Mouse (Mus musculus): ENCODE results near the gene Krt80. TPM values are rescaled to one million over a fixed set of nuclear protein-coding genes. Genes with fewer than 3 reads are reported as not detected.

The Krt80 gene
- polyA plus RNA-seq, 1 experiment from 2014 or later: 0.05 TPM

GRCm38 (mm10) chr15:101372131-101372977 is 2.4 kb upstream of the Krt80 start:
- H3K36me3 ChIP-seq (ENCODE audit: poor library complexity, severe bottlenecking): no peaks in the 10 kb centered on the region
- no peak overlapping the region for H3K4me3 ChIP-seq
- no peak for ATAC-seq
- H3K9ac ChIP-seq: no peak overlapping the region
- no peak overlapping the region for H3K27ac ChIP-seq
- H3K9me3 ChIP-seq (replicated peaks): no peaks in the 10 kb centered on the region
- 80% methylated on average over 7 of the region's 7 CpGs for WGBS
- H3K4me1 ChIP-seq: peaks cover 15% of the 10 kb centered on the region
- H3K4me2 ChIP-seq: no peak overlapping the region
- H3K27me3 ChIP-seq: no peaks in the 10 kb centered on the region

- WGBS: 82% methylated on average over 15 of the region's 15 CpGs
- no peaks in the 10 kb centered on the region for H3K36me3 ChIP-seq (ENCODE audit: poor library complexity, severe bottlenecking)
- no peak overlapping the region for H3K4me3 ChIP-seq
- no peak overlapping the region for H3K4me2 ChIP-seq
- peaks cover 15% of the 10 kb centered on the region for H3K4me1 ChIP-seq
- no peaks in the 10 kb centered on the region for H3K9me3 ChIP-seq (replicated peaks)
- H3K27me3 ChIP-seq: no peaks in the 10 kb centered on the region; the same call in 1 of the 2 replicates
- ATAC-seq: no peak
- no peak overlapping the region for H3K9ac ChIP-seq
- no peak overlapping the region for H3K27ac ChIP-seq
Measured at GRCm38 (mm10) chr15:101371141-101371985, 1.4 kb upstream of the Krt80 start.

GRCm38 (mm10) chr15:101369382-101370100 is 421 bp downstream of the Krt80 start:
- no peak for ATAC-seq
- H3K9ac ChIP-seq: no peak overlapping the region
- no peak overlapping the region for H3K27ac ChIP-seq
- WGBS: 39% methylated on average over 12 of the region's 12 CpGs
- H3K36me3 ChIP-seq (ENCODE audit: poor library complexity, severe bottlenecking): no peaks in the 10 kb centered on the region
- peaks cover 9% of the 10 kb centered on the region for H3K4me1 ChIP-seq
- no peak overlapping the region for H3K4me3 ChIP-seq
- no peaks in the 10 kb centered on the region; the same call in 1 of the 2 replicates for H3K27me3 ChIP-seq
- H3K4me2 ChIP-seq: no peak overlapping the region
- H3K9me3 ChIP-seq (replicated peaks): no peaks in the 10 kb centered on the region

- WGBS: 65% methylated on average over 11 of the region's 11 CpGs
- Histone ChIP-seq H3K27ac (no peak overlapping the region), H3K27me3 (no peaks in the 10 kb centered on the region; the same call in 1 of the 2 replicates), H3K36me3 (ENCODE audit: poor library complexity, severe bottlenecking) (no peaks in the 10 kb centered on the region), H3K4me3 (no peak overlapping the region), H3K9me3 (replicated peaks) (no peaks in the 10 kb centered on the region), H3K9ac (no peak overlapping the region), H3K4me1 (peaks cover 9% of the 10 kb centered on the region), H3K4me2 (no peak overlapping the region)
- ATAC-seq: no peak
Measured at GRCm38 (mm10) chr15:101368502-101369381, 1.2 kb downstream of the Krt80 start.

- Histone ChIP-seq H3K4me3 (no peak overlapping the region), H3K27me3 (no peaks in the 10 kb centered on the region; the same call in 1 of the 2 replicates), H3K36me3 (ENCODE audit: poor library complexity, severe bottlenecking) (no peaks in the 10 kb centered on the region), H3K4me2 (no peak overlapping the region), H3K9ac (no peak overlapping the region), H3K27ac (no peak overlapping the region), H3K9me3 (replicated peaks) (no peaks in the 10 kb centered on the region), H3K4me1 (peaks cover 9% of the 10 kb centered on the region)
- no peak for ATAC-seq
- WGBS: 81% methylated on average over 6 of the region's 6 CpGs
Measured at GRCm38 (mm10) chr15:101368015-101368414, 1.9 kb downstream of the Krt80 start.

GRCm38 (mm10) chr15:101367497-101367896 is 2.5 kb downstream of the Krt80 start:
- Histone ChIP-seq H3K27ac (no peak overlapping the region), H3K9me3 (replicated peaks) (no peaks in the 10 kb centered on the region), H3K4me1 (peaks cover 9% of the 10 kb centered on the region), H3K36me3 (ENCODE audit: poor library complexity, severe bottlenecking) (no peaks in the 10 kb centered on the region), H3K4me2 (no peak overlapping the region), H3K4me3 (no peak overlapping the region), H3K9ac (no peak overlapping the region), H3K27me3 (no peaks in the 10 kb centered on the region; the same call in 1 of the 2 replicates)
- 75% methylated on average over 8 of the region's 8 CpGs for WGBS
- ATAC-seq: no peak

GRCm38 (mm10) chr15:101366926-101367325 is 3.0 kb downstream of the Krt80 start:
- ATAC-seq: no peak
- Histone ChIP-seq H3K27ac (no peak overlapping the region), H3K9me3 (replicated peaks) (no peaks in the 10 kb centered on the region), H3K36me3 (ENCODE audit: poor library complexity, severe bottlenecking) (no peaks in the 10 kb centered on the region), H3K9ac (no peak overlapping the region), H3K4me2 (no peak overlapping the region), H3K4me1 (peaks cover 9% of the 10 kb centered on the region), H3K4me3 (no peak overlapping the region), H3K27me3 (no peaks in the 10 kb centered on the region; the same call in 1 of the 2 replicates)
- WGBS: 47% methylated on average over 2 of the region's 2 CpGs

GRCm38 (mm10) chr15:101366482-101366881 is 3.5 kb downstream of the Krt80 start:
- Histone ChIP-seq H3K4me2 (no peak overlapping the region), H3K9me3 (replicated peaks) (no peaks in the 10 kb centered on the region), H3K4me1 (peaks cover 9% of the 10 kb centered on the region), H3K9ac (no peak overlapping the region), H3K27me3 (no peaks in the 10 kb centered on the region; the same call in 1 of the 2 replicates), H3K36me3 (ENCODE audit: poor library complexity, severe bottlenecking) (no peaks in the 10 kb centered on the region), H3K27ac (no peak overlapping the region), H3K4me3 (no peak overlapping the region)
- ATAC-seq: no peak
- WGBS: 22% methylated on average over 3 of the region's 3 CpGs

GRCm38 (mm10) chr15:101365721-101366120 is 4.2 kb downstream of the Krt80 start:
- Histone ChIP-seq H3K4me3 (no peak overlapping the region), H3K9ac (no peak overlapping the region), H3K27me3 (no peaks in the 10 kb centered on the region; the same call in 1 of the 2 replicates), H3K4me1 (peaks cover 9% of the 10 kb centered on the region), H3K36me3 (ENCODE audit: poor library complexity, severe bottlenecking) (no peaks in the 10 kb centered on the region), H3K9me3 (replicated peaks) (no peaks in the 10 kb centered on the region), H3K27ac (no peak overlapping the region), H3K4me2 (no peak overlapping the region)
- ATAC-seq: no peak
- 76% methylated on average over 4 of the region's 4 CpGs for WGBS

GRCm38 (mm10) chr15:101364891-101365671 is 4.9 kb downstream of the Krt80 start:
- H3K9ac ChIP-seq: no peak overlapping the region
- no peak overlapping the region for H3K4me3 ChIP-seq
- H3K4me2 ChIP-seq: no peak overlapping the region
- no peaks in the 10 kb centered on the region for H3K36me3 ChIP-seq (ENCODE audit: poor library complexity, severe bottlenecking)
- peaks cover 4% of the 10 kb centered on the region for H3K4me1 ChIP-seq
- H3K27ac ChIP-seq: no peak overlapping the region
- 77% methylated on average over 7 of the region's 7 CpGs for WGBS
- no peak for ATAC-seq
- no peaks in the 10 kb centered on the region; the same call in 1 of the 2 replicates for H3K27me3 ChIP-seq
- no peaks in the 10 kb centered on the region for H3K9me3 ChIP-seq (replicated peaks)
